Mouse (Mus musculus) limb, embryonic 11.5 days (tissue): ENCODE measurements around the gene Itga9. TPM values are rescaled to one million over a fixed set of nuclear protein-coding genes. Genes with fewer than 3 reads are reported as not detected.
A peak's percentile ranks its signal among the peaks of the same experiment; 100 is the strongest.

ENCODE experiments used
- ATAC-seq: fragments of 200-750 bp; cut with Nextera tagmentation; 2 replicates; pipeline ENCODE4 v1.8.0; 2017; ENCODE audit warnings: low read depth; ENCODE audit not compliant: insufficient number of reproducible peaks, low FRiP score, low TSS enrichment
- DNase-seq: peaks from one replicate; pipeline ENCODE4 v3.0.0-alpha.2; 2015; ENCODE audit warnings: low spot score
- H3K27ac ChIP-seq: fragments of 300-500 bp; sonication (generic); replicated peaks from 2 replicates; pipeline ENCODE4 v1.5.1; 2014; ENCODE audit warnings: low read depth, mild to moderate bottlenecking, low read length
- H3K27me3 ChIP-seq: fragments of 300-500 bp; sonication (generic); 2 replicates; pipeline ENCODE4 v1.6.1; 2014; ENCODE audit warnings: mild to moderate bottlenecking, low read length, mixed read lengths; ENCODE audit not compliant: control insufficient read depth, insufficient read depth
- H3K36me3 ChIP-seq: fragments of 300-500 bp; sonication (generic); 2 replicates; pipeline ENCODE4 v1.6.1; 2014; ENCODE audit warnings: mild to moderate bottlenecking, low read length, moderate library complexity, mixed read lengths; ENCODE audit not compliant: control insufficient read depth, insufficient read depth
- H3K4me1 ChIP-seq: fragments of 300-500 bp; sonication (generic); 2 replicates; pipeline ENCODE4 v1.6.1; 2014; ENCODE audit warnings: low read length, mixed read lengths; ENCODE audit not compliant: control insufficient read depth, insufficient read depth
- H3K4me2 ChIP-seq: fragments of 300-500 bp; sonication (generic); 2 replicates; pipeline ENCODE4 v1.6.1; 2014; ENCODE audit warnings: low read depth, mild to moderate bottlenecking, moderate library complexity; ENCODE audit not compliant: severe bottlenecking
- H3K4me3 ChIP-seq: fragments of 300-500 bp; sonication (generic); 2 replicates; pipeline ENCODE4 v1.5.1; 2014; ENCODE audit warnings: low read depth, low read length
- H3K9ac ChIP-seq: fragments of 300-500 bp; sonication (generic); 2 replicates; pipeline ENCODE4 v1.6.1; 2014; ENCODE audit warnings: mild to moderate bottlenecking, low read length
- H3K9me3 ChIP-seq: fragments of 300-500 bp; sonication (generic); 2 replicates; pipeline ENCODE4 v1.6.1; 2016; ENCODE audit warnings: low read length; ENCODE audit not compliant: control insufficient read depth
- WGBS: fragments of 180-500 bp; shearing (Covaris S2); extraction: QIAGEN DNeasy Blood & Tissue Kit; methylation state at CpG from one replicate; pipeline ENCODE4 v1.1.7; 2014; 5-methylcytosine and 5-hydroxymethylcytosine counted together
- polyA plus RNA-seq: library from polyadenylated mRNA; unstranded; fragments of >200 nt; fragmentation: Nextera tagmentation; extraction: Ambion mirVana; gene quantifications from 2 replicates; pipeline ENCODE4 v1.2.1, GENCODE M21; 2014

Gene Itga9
- polyA plus RNA-seq, 1 experiment from 2014 or later: 7.7 TPM

- H3K36me3 ChIP-seq: no peaks in the 10 kb centered on the region
- whole genome bisulfite sequencing: 53% methylated on average over 3 of the region's 3 CpGs
- peaks cover 18% of the 10 kb centered on the region for H3K4me1 ChIP-seq
- H3K9me3 ChIP-seq: no peaks in the 10 kb centered on the region
- no peak overlapping the region for H3K4me3 ChIP-seq
- ATAC-seq: no peak
- no peak overlapping the region for H3K27ac ChIP-seq
- no peaks in the 10 kb centered on the region for H3K27me3 ChIP-seq
- H3K4me2 ChIP-seq: no peak overlapping the region
- DNase-seq: no peak
- H3K9ac ChIP-seq: no peak overlapping the region
Observed at GRCm38 (mm10) chr9:118937515-118937914, 331.0 kb downstream of the Itga9 start.

GRCm38 (mm10) chr9:118939410-118939809 lies 332.9 kb downstream of the Itga9 start:
- Histone ChIP-seq H3K36me3 (no peaks in the 10 kb centered on the region), H3K4me3 (no peak overlapping the region), H3K27me3 (no peaks in the 10 kb centered on the region), H3K4me2 (no peak overlapping the region), H3K9me3 (no peaks in the 10 kb centered on the region), H3K4me1 (peaks cover 18% of the 10 kb centered on the region), H3K9ac (no peak overlapping the region), H3K27ac (0 out of 2 replicates have a peak overlapping the region, but pooled peaks have one; percentile 8)
- no peak for DNase-seq
- no peak for ATAC-seq
- 24% methylated on average over 13 of the region's 13 CpGs for WGBS

GRCm38 (mm10) chr9:118939831-118940230 lies 333.3 kb downstream of the Itga9 start:
- 91% methylated on average over 12 of the region's 12 CpGs for WGBS
- ATAC-seq (no peak), DNase-seq (no peak)
- Histone ChIP-seq H3K4me3 (no peak overlapping the region), H3K4me2 (no peak overlapping the region), H3K9me3 (no peaks in the 10 kb centered on the region), H3K4me1 (peaks cover 18% of the 10 kb centered on the region), H3K27ac (0 out of 2 replicates have a peak overlapping the region, but pooled peaks have one; percentile 8), H3K36me3 (no peaks in the 10 kb centered on the region), H3K9ac (no peak overlapping the region), H3K27me3 (no peaks in the 10 kb centered on the region)

- no peaks in the 10 kb centered on the region for H3K36me3 ChIP-seq
- ATAC-seq: no peak
- no peak overlapping the region for H3K27ac ChIP-seq
- H3K4me2 ChIP-seq: no peak overlapping the region
- no peaks in the 10 kb centered on the region for H3K9me3 ChIP-seq
- H3K4me1 ChIP-seq: peaks cover 11% of the 10 kb centered on the region
- 87% methylated on average over 12 of the region's 12 CpGs for WGBS
- H3K27me3 ChIP-seq: no peaks in the 10 kb centered on the region
- no peak overlapping the region for H3K9ac ChIP-seq
- DNase-seq: no peak
- no peak overlapping the region for H3K4me3 ChIP-seq
Observed at GRCm38 (mm10) chr9:118940591-118941207, 334.2 kb downstream of the Itga9 start.

- no peak overlapping the region for H3K4me2 ChIP-seq
- no peaks in the 10 kb centered on the region for H3K9me3 ChIP-seq
- H3K27me3 ChIP-seq: no peaks in the 10 kb centered on the region
- no peak overlapping the region for H3K27ac ChIP-seq
- no peak overlapping the region for H3K9ac ChIP-seq
- no peak for ATAC-seq
- H3K4me1 ChIP-seq: peaks cover 9% of the 10 kb centered on the region; the same call in 1 of the 2 replicates
- no peaks in the 10 kb centered on the region for H3K36me3 ChIP-seq
- no peak overlapping the region for H3K4me3 ChIP-seq
- WGBS: 93% methylated on average over 4 of the region's 4 CpGs
- DNase-seq: no peak
Observed at GRCm38 (mm10) chr9:118942030-118942429, 335.5 kb downstream of the Itga9 start.

- Histone ChIP-seq H3K27ac (no peak overlapping the region), H3K27me3 (no peaks in the 10 kb centered on the region), H3K9ac (no peak overlapping the region), H3K4me3 (no peak overlapping the region), H3K36me3 (no peaks in the 10 kb centered on the region), H3K4me1 (peaks cover 9% of the 10 kb centered on the region; the same call in 1 of the 2 replicates), H3K9me3 (no peaks in the 10 kb centered on the region), H3K4me2 (no peak overlapping the region)
- ATAC-seq: no peak
- WGBS: 62% methylated on average over 5 of the region's 5 CpGs
- no peak for DNase-seq
Observed at GRCm38 (mm10) chr9:118943941-118944340, 337.5 kb downstream of the Itga9 start.

- ATAC-seq: no peak
- Histone ChIP-seq H3K36me3 (no peaks in the 10 kb centered on the region), H3K4me1 (peaks cover 7% of the 10 kb centered on the region; the same call in 1 of the 2 replicates), H3K27ac (no peak overlapping the region), H3K9ac (no peak overlapping the region), H3K4me2 (no peak overlapping the region), H3K27me3 (no peaks in the 10 kb centered on the region), H3K4me3 (no peak overlapping the region), H3K9me3 (no peaks in the 10 kb centered on the region)
- no peak for DNase-seq
- 83% methylated on average over 12 of the region's 12 CpGs for WGBS
Observed at GRCm38 (mm10) chr9:118944388-118944787, 337.9 kb downstream of the Itga9 start.

- Histone ChIP-seq H3K4me3 (no peak overlapping the region), H3K4me1 (peaks cover 7% of the 10 kb centered on the region; the same call in 1 of the 2 replicates), H3K9ac (no peak overlapping the region), H3K9me3 (no peaks in the 10 kb centered on the region), H3K27me3 (no peaks in the 10 kb centered on the region), H3K4me2 (no peak overlapping the region), H3K27ac (no peak overlapping the region), H3K36me3 (no peaks in the 10 kb centered on the region)
- DNase-seq (no peak), ATAC-seq (no peak)
- WGBS: 84% methylated on average over 5 of the region's 5 CpGs
Observed at GRCm38 (mm10) chr9:118948486-118948885, 342.0 kb downstream of the Itga9 start.

- 92% methylated on average over 8 of the region's 8 CpGs for WGBS
Observed at GRCm38 (mm10) chr9:118949124-118949523, 342.6 kb downstream of the Itga9 start.

More at GRCm38 (mm10) chr9:118949124-118949523, 342.6 kb downstream of the Itga9 start:
- no peaks in the 10 kb centered on the region for H3K36me3 ChIP-seq
- H3K4me1 ChIP-seq: peaks cover 7% of the 10 kb centered on the region; the same call in 1 of the 2 replicates
- H3K4me3 ChIP-seq: no peak overlapping the region
- H3K9ac ChIP-seq: no peak overlapping the region
- no peak overlapping the region for H3K4me2 ChIP-seq
- H3K9me3 ChIP-seq: no peaks in the 10 kb centered on the region
- DNase-seq: no peak
- ATAC-seq: no peak
- no peaks in the 10 kb centered on the region for H3K27me3 ChIP-seq
- H3K27ac ChIP-seq: no peak overlapping the region
